In the genomic region with DNA sequence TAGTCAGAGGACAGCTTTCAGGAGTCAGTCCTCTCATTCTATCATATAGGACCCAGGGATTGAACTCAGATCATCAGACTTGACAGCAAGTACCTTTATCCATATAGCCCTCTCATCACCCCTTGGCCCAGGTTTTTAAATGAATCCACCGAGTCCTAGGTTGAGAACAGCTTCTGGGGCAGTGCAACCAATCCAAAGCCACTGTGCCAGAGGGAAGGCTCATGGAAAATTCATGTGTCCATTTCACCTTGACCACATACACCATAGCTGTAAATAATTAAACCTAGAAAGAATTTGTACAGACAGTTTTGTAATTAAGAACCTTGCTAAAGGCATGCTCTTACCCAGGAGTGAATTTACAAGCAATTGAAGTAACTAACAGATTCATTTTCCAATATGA, we compare ENCODE assay signal across 27 mouse cellular contexts.
DNase-seq lines count a peak whose midpoint lies in the region; ATAC-seq and TF ChIP-seq lines count a peak whose summit lies in the region.
"Had no signal": no experiment of that assay in that cellular context is flagged by ENCODE, and none has a peak within 500 bp of the region (broad histone marks: within the 10 kb centered on the region; RNA-seq: fewer than 3 reads in every experiment).

No protein-coding gene starts in this region.

- no peaks in the 10 kb centered on the region for H3K4me1 ChIP-seq in kidney, embryonic 14.5 days (ENCODE audit: control insufficient read depth, insufficient read depth, low read length)
- no peaks in the 10 kb centered on the region for H3K4me1 ChIP-seq in stomach, postnatal 0 days (replicated peaks; ENCODE audit: control insufficient read depth, insufficient read depth)
- no peaks in the 10 kb centered on the region for H3K4me1 ChIP-seq in hindbrain, embryonic 14.5 days (replicated peaks; ENCODE audit: control insufficient read depth, insufficient read depth, low read length)
- H3K4me1 ChIP-seq: embryonic facial prominence, embryonic 12.5 days; embryonic facial prominence, embryonic 15.5 days; heart, embryonic 10.5 days; heart, embryonic 13.5 days; hindbrain, embryonic 12.5 days had no signal

- no peaks in the 10 kb centered on the region for H3K9me3 ChIP-seq in kidney, embryonic 14.5 days (ENCODE audit: control insufficient read depth, low read length)
- H3K9me3 ChIP-seq in stomach, postnatal 0 days (ENCODE audit: control insufficient read depth, low read length): no peaks in the 10 kb centered on the region
- H3K9me3 ChIP-seq in hindbrain, embryonic 14.5 days (ENCODE audit: control insufficient read depth, low read length): no peaks in the 10 kb centered on the region
- H3K9me3 ChIP-seq: embryonic facial prominence, embryonic 12.5 days; embryonic facial prominence, embryonic 15.5 days; heart, embryonic 10.5 days; hindbrain, embryonic 12.5 days had no signal

- no peak for TF ChIP-seq EP300 in stomach, postnatal 0 days (optimal IDR thresholded peaks at IDR 0.05)

- no peaks in the 10 kb centered on the region for H3K27me3 ChIP-seq in kidney, embryonic 14.5 days (ENCODE audit: control insufficient read depth, insufficient read depth, low read length)
- no peaks in the 10 kb centered on the region for H3K27me3 ChIP-seq in stomach, postnatal 0 days (ENCODE audit: control insufficient read depth, insufficient read depth, low read length)
- no peaks in the 10 kb centered on the region for H3K27me3 ChIP-seq in hindbrain, embryonic 14.5 days (ENCODE audit: control insufficient read depth, insufficient read depth, low read length)
- H3K27me3 ChIP-seq: embryonic facial prominence, embryonic 12.5 days; embryonic facial prominence, embryonic 15.5 days; heart, embryonic 13.5 days; hindbrain, embryonic 12.5 days; Patski had no signal

- TF ChIP-seq CTCF in stomach, postnatal 0 days (IDR thresholded peaks at IDR 0.05; ENCODE audit: low read depth): no peak

- H3K4me3 ChIP-seq in kidney, embryonic 14.5 days (ENCODE audit: low read length): no peak overlapping the region
- no peak overlapping the region for H3K4me3 ChIP-seq in stomach, postnatal 0 days (ENCODE audit: low read depth, low read length)
- no peak overlapping the region for H3K4me3 ChIP-seq in hindbrain, embryonic 14.5 days (replicated peaks; ENCODE audit: low read length)
- H3K4me3 ChIP-seq: embryonic facial prominence, embryonic 12.5 days; embryonic facial prominence, embryonic 15.5 days; gastrocnemius, adult 2 months; heart, adult 2 months; heart, embryonic 10.5 days; heart, embryonic 13.5 days; hindbrain, embryonic 12.5 days had no signal

- H3K4me2 ChIP-seq in kidney, embryonic 14.5 days (replicated peaks; ENCODE audit: low read depth, low read length): no peak overlapping the region
- H3K4me2 ChIP-seq in stomach, postnatal 0 days (replicated peaks; ENCODE audit: low read depth): no peak overlapping the region
- H3K4me2 ChIP-seq in hindbrain, embryonic 14.5 days (replicated peaks): no peak overlapping the region
- H3K4me2 ChIP-seq: embryonic facial prominence, embryonic 12.5 days; embryonic facial prominence, embryonic 15.5 days; heart, embryonic 13.5 days; hindbrain, embryonic 12.5 days had no signal

- intact Hi-C loops in left cerebral cortex, postnatal 10 days (cut with DNase I): no loop called here

- DNase-seq in kidney, adult 11 months: peak; percentile 68
- DNase-seq in kidney, adult 9 months: peak; percentile 68
- DNase-seq in kidney, postnatal 10 days: peak; percentile 29
- DNase-seq in kidney, postnatal 36 days: peak; percentile 27 to 71
- DNase-seq in stomach, postnatal 0 days (ENCODE audit: low spot score): no peak
- DNase-seq in hindbrain, embryonic 14.5 days (ENCODE audit: low spot score): no peak
- DNase-seq in left cerebral cortex, postnatal 10 days (ENCODE audit: extremely low spot score in 1 of 2, low spot score in 2 of 2): no peak
- DNase-seq: adrenal gland, postnatal 10 days; adrenal gland, postnatal 36 days; cerebellum, adult 11 months; cerebellum, adult 2 months; cerebellum, adult 9-11 months; cerebellum, postnatal 25 days; forebrain, postnatal 0 days; gastrocnemius, adult 2 months; gastrocnemius, postnatal 25 days; heart, adult 2 months; heart, postnatal 14 days had no signal

- no peak overlapping the region for H3K27ac ChIP-seq in kidney, embryonic 14.5 days (ENCODE audit: low read depth, low read length)
- H3K27ac ChIP-seq in stomach, postnatal 0 days (replicated peaks): no peak overlapping the region
- H3K27ac ChIP-seq in hindbrain, embryonic 14.5 days: no peak overlapping the region
- H3K27ac ChIP-seq: embryonic facial prominence, embryonic 12.5 days; embryonic facial prominence, embryonic 15.5 days; gastrocnemius, adult 2 months; heart, adult 2 months; heart, embryonic 10.5 days; heart, embryonic 13.5 days; hindbrain, embryonic 12.5 days had no signal

- WGBS in kidney, embryonic 14.5 days: 68% methylated on average over 1 of the region's 1 CpGs
- WGBS in stomach, postnatal 0 days: 83% methylated on average over 1 of the region's 1 CpGs
- WGBS in hindbrain, embryonic 14.5 days: 88% methylated on average over 1 of the region's 1 CpGs

- no peaks in the 10 kb centered on the region for H3K36me3 ChIP-seq in kidney, embryonic 14.5 days (ENCODE audit: control insufficient read depth, insufficient read depth, low read length)
- no peaks in the 10 kb centered on the region for H3K36me3 ChIP-seq in stomach, postnatal 0 days (ENCODE audit: control insufficient read depth, insufficient read depth, low read length)
- H3K36me3 ChIP-seq in hindbrain, embryonic 14.5 days (replicated peaks; ENCODE audit: control insufficient read depth, insufficient read depth): no peaks in the 10 kb centered on the region
- H3K36me3 ChIP-seq: embryonic facial prominence, embryonic 12.5 days; embryonic facial prominence, embryonic 15.5 days; heart, embryonic 10.5 days; heart, embryonic 13.5 days; hindbrain, embryonic 12.5 days had no signal

- no peak overlapping the region for H3K9ac ChIP-seq in kidney, embryonic 14.5 days (ENCODE audit: low read depth, low read length)
- H3K9ac ChIP-seq in stomach, postnatal 0 days (ENCODE audit: low read length): no peak overlapping the region
- H3K9ac ChIP-seq in hindbrain, embryonic 14.5 days: no peak overlapping the region
- H3K9ac ChIP-seq: embryonic facial prominence, embryonic 12.5 days; embryonic facial prominence, embryonic 15.5 days; forebrain, postnatal 0 days; heart, embryonic 13.5 days; hindbrain, embryonic 12.5 days had no signal

- no peak for ATAC-seq in kidney, embryonic 14.5 days (ENCODE audit: low FRiP score, low TSS enrichment)
- no peak for ATAC-seq in stomach, postnatal 0 days (ENCODE audit: low FRiP score, low TSS enrichment)
- ATAC-seq in hindbrain, embryonic 14.5 days (ENCODE audit: low FRiP score): no peak
- ATAC-seq: forebrain, embryonic 14.5 days; forebrain, postnatal 0 days; hindbrain, embryonic 16.5 days; Patski had no signal

Comparison
In these comparisons a context has a peak if more than half of its experiments do, and no peak if none do; other contexts are left out.
1. DNase-seq: peak in kidney, adult 11 months (single experiment), kidney, adult 9 months (single experiment), kidney, postnatal 10 days (single experiment) and kidney, postnatal 36 days (2 of 2); none in stomach, postnatal 0 days (single experiment), hindbrain, embryonic 14.5 days (single experiment) and left cerebral cortex, postnatal 10 days (0 of 2).